Mouse (Mus musculus) adrenal gland (tissue): ENCODE measurements around the gene Zfp362.

Experiments used
- intact Hi-C: fragments of 180-260 bp; cut with DNase I; formaldehyde crosslinking; loops from one replicate; pipeline ENCODE4 v1.15.1; 2025

Zfp362 gene

GRCm38 (mm10) chr4:128732794-128733193, 73.1 kb downstream of the Zfp362 start:
- intact Hi-C loops: no loop called here

- intact Hi-C loops: no loop called here
Observed at GRCm38 (mm10) chr4:128730271-128730670, 75.6 kb downstream of the Zfp362 start.

- intact Hi-C loops: no loop called here
Observed at GRCm38 (mm10) chr4:128729709-128730037, 76.2 kb downstream of the Zfp362 start.

- intact Hi-C loops: no loop called here
Observed at GRCm38 (mm10) chr4:128729033-128729708, 76.7 kb downstream of the Zfp362 start.

GRCm38 (mm10) chr4:128728431-128728851, 77.4 kb downstream of the Zfp362 start:
- intact Hi-C loops: no loop called here

- intact Hi-C loops: no loop called here
Observed at GRCm38 (mm10) chr4:128727721-128728430, 78.0 kb downstream of the Zfp362 start.

- intact Hi-C loops: no loop called here
Observed at GRCm38 (mm10) chr4:128727019-128727720, 78.7 kb downstream of the Zfp362 start.

- intact Hi-C loops: no loop called here
Observed at GRCm38 (mm10) chr4:128724059-128724458, 81.8 kb downstream of the Zfp362 start.

GRCm38 (mm10) chr4:128723431-128723830, 82.4 kb downstream of the Zfp362 start:
- intact Hi-C loops: no loop called here
